Mouse (Mus musculus) stomach, embryonic 14.5 days (tissue): ENCODE data around the gene Gpx4. TPM values are rescaled to one million over a fixed set of nuclear protein-coding genes. Genes with fewer than 3 reads are reported as not detected.
A peak's percentile ranks its signal among the peaks of the same experiment; 100 is the strongest.

Experiments
- ATAC-seq: fragments of 200-750 bp; cut with Nextera tagmentation; 2 replicates; pipeline ENCODE4 v1.8.0; 2017; ENCODE audit warnings: low read depth, moderate TSS enrichment; ENCODE audit not compliant: insufficient number of reproducible peaks, insufficient read depth, low FRiP score
- H3K27ac ChIP-seq: fragments of 300-500 bp; sonication (generic); 2 replicates; pipeline ENCODE4 v1.5.1; 2014; ENCODE audit warnings: mild to moderate bottlenecking, low read length, moderate library complexity, mixed read lengths
- H3K27me3 ChIP-seq: fragments of 300-500 bp; sonication (generic); 2 replicates; pipeline ENCODE4 v1.6.1; 2014; ENCODE audit warnings: low read length, control low read depth, mixed read lengths; ENCODE audit not compliant: control insufficient read depth, insufficient read depth
- H3K36me3 ChIP-seq: fragments of 300-500 bp; sonication (generic); 2 replicates; pipeline ENCODE4 v1.6.1; 2014; ENCODE audit warnings: mild to moderate bottlenecking, control low read depth, low read length, moderate library complexity, mixed read lengths; ENCODE audit not compliant: control insufficient read depth, insufficient read depth
- H3K4me1 ChIP-seq: fragments of 300-500 bp; sonication (generic); 2 replicates; pipeline ENCODE4 v1.6.1; 2014; ENCODE audit warnings: low read length, control low read depth, mixed read lengths; ENCODE audit not compliant: control insufficient read depth, insufficient read depth
- H3K4me2 ChIP-seq: fragments of 300-500 bp; sonication (generic); replicated peaks from 2 replicates; pipeline ENCODE4 v1.6.1; 2014; ENCODE audit warnings: low read depth, low read length, control low read depth
- H3K4me3 ChIP-seq: fragments of 300-500 bp; sonication (generic); 2 replicates; pipeline ENCODE4 v1.5.1; 2014; ENCODE audit warnings: low read depth, low read length, control low read depth
- H3K9ac ChIP-seq: fragments of 300-500 bp; sonication (generic); replicated peaks from 2 replicates; pipeline ENCODE4 v1.6.1; 2014; ENCODE audit warnings: low read depth, mild to moderate bottlenecking, control low read depth, low read length, moderate library complexity, mixed read lengths
- H3K9me3 ChIP-seq: fragments of 300-500 bp; sonication (generic); 2 replicates; pipeline ENCODE4 v1.6.1; 2016; ENCODE audit warnings: low read depth, low read length, control low read depth; ENCODE audit not compliant: control insufficient read depth
- WGBS: fragments of 180-500 bp; shearing (Covaris S2); extraction: QIAGEN DNeasy Blood & Tissue Kit; methylation state at CpG from one replicate; pipeline ENCODE4 v1.1.7; 2014; 5-methylcytosine and 5-hydroxymethylcytosine counted together
- polyA plus RNA-seq: library from polyadenylated mRNA; unstranded; fragments of >200 nt; fragmentation: Nextera tagmentation; extraction: Ambion mirVana; gene quantifications from 2 replicates; pipeline ENCODE4 v1.2.1, GENCODE M21; 2014

The Gpx4 gene
- polyA plus RNA-seq, 1 experiment from 2014 or later = 466 TPM

- Histone ChIP-seq H3K27me3 (no peaks in the 10 kb centered on the region), H3K9ac (no peak overlapping the region), H3K36me3 (peaks cover 2% of the 10 kb centered on the region; the same call in 1 of the 2 replicates), H3K4me3 (no peak overlapping the region), H3K4me2 (no peak overlapping the region), H3K4me1 (peaks cover 13% of the 10 kb centered on the region), H3K9me3 (no peaks in the 10 kb centered on the region), H3K27ac (no peak overlapping the region)
- ATAC-seq = no peak
- WGBS = 84% methylated on average over 6 of the region's 7 CpGs
Measured at GRCm38 (mm10) chr10:80069251-80069650, 22.3 kb downstream of the Gpx4 start.

GRCm38 (mm10) chr10:80069948-80070450 lies 23.0 kb downstream of the Gpx4 start:
- H3K27me3 ChIP-seq = no peaks in the 10 kb centered on the region
- no peak overlapping the region for H3K4me2 ChIP-seq
- no peaks in the 10 kb centered on the region for H3K9me3 ChIP-seq
- H3K4me3 ChIP-seq = no peak overlapping the region
- no peak overlapping the region for H3K27ac ChIP-seq
- peaks cover 1% of the 10 kb centered on the region; the same call in 1 of the 2 replicates for H3K36me3 ChIP-seq
- 91% methylated on average over 4 of the region's 4 CpGs for WGBS
- no peak overlapping the region for H3K9ac ChIP-seq
- ATAC-seq = no peak
- H3K4me1 ChIP-seq = peaks cover 15% of the 10 kb centered on the region

GRCm38 (mm10) chr10:80070837-80071515 lies 24.0 kb downstream of the Gpx4 start:
- Histone ChIP-seq H3K36me3 (no peaks in the 10 kb centered on the region; the same call in 1 of the 2 replicates), H3K9me3 (no peaks in the 10 kb centered on the region), H3K27me3 (no peaks in the 10 kb centered on the region), H3K27ac (peak overlapping the region; percentile 84), H3K4me3 (no peak overlapping the region), H3K4me1 (peaks cover 17% of the 10 kb centered on the region), H3K4me2 (no peak overlapping the region), H3K9ac (no peak overlapping the region)
- WGBS = 60% methylated on average over 9 of the region's 9 CpGs
- peak; percentile 86 for ATAC-seq

- Histone ChIP-seq H3K9ac (no peak overlapping the region), H3K4me2 (no peak overlapping the region), H3K9me3 (no peaks in the 10 kb centered on the region), H3K4me1 (peaks cover 17% of the 10 kb centered on the region), H3K36me3 (no peaks in the 10 kb centered on the region; the same call in 1 of the 2 replicates), H3K27me3 (no peaks in the 10 kb centered on the region), H3K27ac (peak overlapping the region; percentile 84), H3K4me3 (no peak overlapping the region)
- no peak for ATAC-seq
- WGBS = 79% methylated on average over 3 of the region's 3 CpGs
Measured at GRCm38 (mm10) chr10:80071516-80071900, 24.5 kb downstream of the Gpx4 start.

GRCm38 (mm10) chr10:80072623-80073489 lies 25.9 kb downstream of the Gpx4 start:
- no peak overlapping the region for H3K27ac ChIP-seq
- H3K9ac ChIP-seq = no peak overlapping the region
- peaks cover 17% of the 10 kb centered on the region for H3K4me1 ChIP-seq
- 81% methylated on average over 20 of the region's 20 CpGs for WGBS
- no peaks in the 10 kb centered on the region for H3K27me3 ChIP-seq
- H3K9me3 ChIP-seq = no peaks in the 10 kb centered on the region
- no peak overlapping the region for H3K4me2 ChIP-seq
- H3K4me3 ChIP-seq = no peak overlapping the region
- no peaks in the 10 kb centered on the region; the same call in 1 of the 2 replicates for H3K36me3 ChIP-seq
- ATAC-seq = no peak

GRCm38 (mm10) chr10:80074813-80075601 lies 28.0 kb downstream of the Gpx4 start:
- Histone ChIP-seq H3K4me3 (0 out of 2 replicates have a peak overlapping the region, but pooled peaks have one; percentile 5), H3K36me3 (no peaks in the 10 kb centered on the region; the same call in none of the 2 replicates), H3K27ac (no peak overlapping the region), H3K9ac (no peak overlapping the region), H3K9me3 (no peaks in the 10 kb centered on the region), H3K4me2 (peak overlapping the region; percentile 18; the same call in 1 of the 2 replicates), H3K4me1 (peaks cover 17% of the 10 kb centered on the region), H3K27me3 (no peaks in the 10 kb centered on the region)
- 20% methylated on average over 28 of the region's 28 CpGs for WGBS
- peak; percentile 37; the same call in 1 of the 2 replicates for ATAC-seq

- no peak overlapping the region for H3K9ac ChIP-seq
- H3K4me3 ChIP-seq = no peak overlapping the region
- no peak for ATAC-seq
- H3K27ac ChIP-seq = no peak overlapping the region
- H3K4me2 ChIP-seq = no peak overlapping the region
- no peaks in the 10 kb centered on the region for H3K27me3 ChIP-seq
- H3K4me1 ChIP-seq = peaks cover 11% of the 10 kb centered on the region
- peaks cover 3% of the 10 kb centered on the region for H3K36me3 ChIP-seq
- WGBS = 54% methylated on average over 1 of the region's 1 CpGs
- no peaks in the 10 kb centered on the region for H3K9me3 ChIP-seq
Measured at GRCm38 (mm10) chr10:80075924-80076323, 29.0 kb downstream of the Gpx4 start.

GRCm38 (mm10) chr10:80076386-80076785 lies 29.4 kb downstream of the Gpx4 start:
- no peaks in the 10 kb centered on the region for H3K9me3 ChIP-seq
- peaks cover 9% of the 10 kb centered on the region for H3K4me1 ChIP-seq
- ATAC-seq = no peak
- H3K4me3 ChIP-seq = no peak overlapping the region
- 95% methylated on average over 4 of the region's 4 CpGs for WGBS
- H3K27me3 ChIP-seq = no peaks in the 10 kb centered on the region
- H3K36me3 ChIP-seq = peaks cover 7% of the 10 kb centered on the region
- H3K4me2 ChIP-seq = no peak overlapping the region
- no peak overlapping the region for H3K27ac ChIP-seq
- H3K9ac ChIP-seq = no peak overlapping the region
